Mouse (Mus musculus): ENCODE measurements around the gene Vipas39.
"Not testable (repeated sequence)": the region's sequence is repeated elsewhere in the genome, so short reads cannot be mapped to it uniquely, and the experiment has no call there.

Vipas39 gene

GRCm38 (mm10) chr12:87266827-87267603 is 959 bp upstream of the Vipas39 start:
- DNase-seq (ENCODE audit: low spot score): no peak

- DNase-seq (ENCODE audit: low spot score): no peak
Observed at GRCm38 (mm10) chr12:87265444-87265843, 612 bp downstream of the Vipas39 start.

- DNase-seq (ENCODE audit: low spot score): no peak
Observed at GRCm38 (mm10) chr12:87260562-87260961, 5.5 kb downstream of the Vipas39 start.

- no peak for DNase-seq (ENCODE audit: low spot score)
Observed at GRCm38 (mm10) chr12:87256629-87257028, 9.4 kb downstream of the Vipas39 start.

GRCm38 (mm10) chr12:87253878-87254277 is 12.2 kb downstream of the Vipas39 start:
- no peak for DNase-seq (ENCODE audit: low spot score)

GRCm38 (mm10) chr12:87250161-87250560 is 15.9 kb downstream of the Vipas39 start:
- no peak for DNase-seq (ENCODE audit: low spot score)

- no peak for DNase-seq (ENCODE audit: low spot score)
Observed at GRCm38 (mm10) chr12:87238632-87239031, 27.4 kb downstream of the Vipas39 start, which contains the start of gene Noxred1. TSS of gene Noxred1 (minus strand) at chr12:87238732.

- no peak for DNase-seq (ENCODE audit: low spot score)
Observed at GRCm38 (mm10) chr12:87236882-87237483, 29.1 kb downstream of the Vipas39 start.

GRCm38 (mm10) chr12:87230379-87230895 is 35.6 kb downstream of the Vipas39 start:
- DNase-seq (ENCODE audit: low spot score): no peak

- no peak for DNase-seq (ENCODE audit: low spot score)
Observed at GRCm38 (mm10) chr12:87229633-87230032, 36.4 kb downstream of the Vipas39 start.

GRCm38 (mm10) chr12:87226801-87227200 is 39.3 kb downstream of the Vipas39 start:
- DNase-seq (ENCODE audit: low spot score): no peak

GRCm38 (mm10) chr12:87224950-87225349 is 41.1 kb downstream of the Vipas39 start:
- no peak for DNase-seq (ENCODE audit: low spot score)

GRCm38 (mm10) chr12:87219362-87219761 is 46.7 kb downstream of the Vipas39 start:
- DNase-seq (ENCODE audit: low spot score): no peak

GRCm38 (mm10) chr12:87217596-87217995 is 48.5 kb downstream of the Vipas39 start:
- no peak for DNase-seq (ENCODE audit: low spot score)

GRCm38 (mm10) chr12:87216053-87216452 is 50.0 kb downstream of the Vipas39 start:
- DNase-seq (ENCODE audit: low spot score): no peak

GRCm38 (mm10) chr12:87212844-87213606 is 53.0 kb downstream of the Vipas39 start:
- no peak for DNase-seq (ENCODE audit: low spot score)

- DNase-seq (ENCODE audit: low spot score): not testable (repeated sequence)
Observed at GRCm38 (mm10) chr12:87205789-87206188, 60.3 kb downstream of the Vipas39 start.

- no peak for DNase-seq (ENCODE audit: low spot score)
Observed at GRCm38 (mm10) chr12:87201694-87202093, 64.4 kb downstream of the Vipas39 start.

GRCm38 (mm10) chr12:87199973-87200586 is 66.0 kb downstream of the Vipas39 start, which contains the start of gene Tmed8:
TSS of gene Tmed8 (minus strand) at chr12:87200454.
- peak; percentile 74 for DNase-seq (ENCODE audit: low spot score)

GRCm38 (mm10) chr12:87199206-87199972 is 66.7 kb downstream of the Vipas39 start, which contains the start of gene Samd15:
TSS of gene Samd15 (plus strand) at chr12:87199723.
- peak; percentile 15 for DNase-seq (ENCODE audit: low spot score)

GRCm38 (mm10) chr12:87198792-87199191 is 67.3 kb downstream of the Vipas39 start:
- no peak for DNase-seq (ENCODE audit: low spot score)
